Mouse (Mus musculus) cortical plate, adult 2 months (tissue): ENCODE results near the gene Stim1. TPM values are rescaled to one million over a fixed set of nuclear protein-coding genes. Genes with fewer than 3 reads are reported as not detected.
A peak's percentile ranks its signal among the peaks of the same experiment; 100 is the strongest.

Experiments
- H3K27ac ChIP-seq: fragments of 200-500 bp; 2 replicates; pipeline ENCODE4 v1.5.1; 2012; ENCODE audit warnings: low read length, control low read depth, inconsistent platforms; ENCODE audit not compliant: insufficient read depth
- H3K4me1 ChIP-seq: fragments of 200-500 bp; 2 replicates; pipeline ENCODE4 v1.6.1; 2011; ENCODE audit warnings: low read length; ENCODE audit not compliant: control insufficient read depth, insufficient read depth
- H3K4me3 ChIP-seq: fragments of 200-500 bp; 2 replicates; pipeline ENCODE4 v1.5.1; 2011; ENCODE audit warnings: mild to moderate bottlenecking, low read length, control low read depth; ENCODE audit not compliant: insufficient read depth
- CTCF ChIP-seq: fragments of 200-500 bp; IDR thresholded peaks from 2 replicates; pipeline ENCODE4 v1.5.1; 2011; ENCODE audit warnings: mild to moderate bottlenecking, control low read depth, low read length; ENCODE audit not compliant: insufficient read depth; ENCODE audit errors: extremely low read depth
- POLR2A ChIP-seq: fragments of 200-500 bp; IDR thresholded peaks from 2 replicates; pipeline ENCODE4 v1.6.1; 2011; ENCODE audit warnings: mild to moderate bottlenecking, low read length, control low read depth; ENCODE audit not compliant: insufficient read depth; ENCODE audit errors: extremely low read depth
- polyA plus RNA-seq: library from polyadenylated mRNA; depleted of rRNA; stranded (reverse); fragments of >200 nt; gene quantifications from 2 replicates; pipeline ENCODE4 v1.2.3, GENCODE M21; 2012; rRNA removed

Gene Stim1
- polyA plus RNA-seq: 75.4 and 75.7 TPM in 2 replicates

GRCm38 (mm10) chr7:102267601-102268394 is at the start of gene Stim1:
TSS of gene Stim1 (plus strand) at chr7:102267806.
- peak within 1 kb of the TSS; percentile 87 for H3K4me3 ChIP-seq
- H3K4me1 ChIP-seq: peaks cover 1% of the 10 kb centered on the region; the same call in 1 of the 2 replicates
- peak within 1 kb of the TSS; percentile 75 for H3K27ac ChIP-seq
- TF ChIP-seq POLR2A (no peak), CTCF (no peak)

DNA sequence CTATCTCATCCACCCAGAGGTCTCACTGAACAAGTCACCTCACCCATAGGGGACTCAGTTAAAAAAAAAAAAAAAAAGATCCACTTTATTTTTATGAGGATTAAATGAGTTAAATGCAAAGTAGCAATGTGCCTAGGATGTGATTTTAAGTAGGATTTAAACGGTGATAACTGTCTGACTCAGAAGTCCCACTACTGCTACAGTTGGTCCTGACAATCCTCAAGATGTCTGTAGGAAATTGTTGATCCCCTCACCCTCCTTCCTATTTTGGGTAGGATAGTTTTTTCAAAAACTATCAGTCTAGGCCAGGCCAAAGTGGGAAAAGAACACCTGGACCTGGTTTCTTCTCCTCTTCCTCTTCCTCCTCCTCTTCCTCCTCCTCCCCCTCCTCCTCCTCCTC is 45.7 kb upstream of the Stim1 start:
- peak overlapping the region; percentile 48; the same call in 1 of the 2 replicates for H3K4me3 ChIP-seq

DNA sequence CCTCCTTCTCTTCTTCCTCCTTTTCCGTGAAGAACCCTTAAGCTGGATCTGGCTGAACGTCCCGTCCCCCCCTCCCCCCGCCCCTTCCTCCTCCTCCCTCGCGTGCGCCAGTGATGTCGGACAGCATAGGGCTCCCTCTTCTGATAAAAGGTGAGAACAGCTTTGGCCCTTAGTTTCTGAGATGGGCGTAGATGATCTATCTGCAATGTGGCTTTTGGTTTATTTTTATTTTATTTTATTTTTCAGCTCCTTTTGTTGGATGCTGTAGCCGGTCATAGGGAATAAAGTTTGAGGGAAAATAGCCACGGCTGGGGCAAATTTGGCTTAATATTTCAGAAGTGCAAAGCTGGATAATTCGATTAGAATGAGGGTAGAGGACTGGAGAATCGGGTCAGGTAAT is 45.3 kb upstream of the Stim1 start:
- TF ChIP-seq POLR2A: no peak
- peak; percentile 36; the same call in 1 of the 2 replicates for TF ChIP-seq CTCF
- peak overlapping the region; percentile 48; the same call in 1 of the 2 replicates for H3K4me3 ChIP-seq
- peaks cover 2% of the 10 kb centered on the region for H3K4me1 ChIP-seq
- H3K27ac ChIP-seq: no peak overlapping the region

More for the DNA sequence above, 45.7 kb upstream of the Stim1 start:
- Histone ChIP-seq H3K27ac (no peak overlapping the region), H3K4me1 (peaks cover 2% of the 10 kb centered on the region)
- no peak for TF ChIP-seq CTCF
- TF ChIP-seq POLR2A: no peak

DNA sequence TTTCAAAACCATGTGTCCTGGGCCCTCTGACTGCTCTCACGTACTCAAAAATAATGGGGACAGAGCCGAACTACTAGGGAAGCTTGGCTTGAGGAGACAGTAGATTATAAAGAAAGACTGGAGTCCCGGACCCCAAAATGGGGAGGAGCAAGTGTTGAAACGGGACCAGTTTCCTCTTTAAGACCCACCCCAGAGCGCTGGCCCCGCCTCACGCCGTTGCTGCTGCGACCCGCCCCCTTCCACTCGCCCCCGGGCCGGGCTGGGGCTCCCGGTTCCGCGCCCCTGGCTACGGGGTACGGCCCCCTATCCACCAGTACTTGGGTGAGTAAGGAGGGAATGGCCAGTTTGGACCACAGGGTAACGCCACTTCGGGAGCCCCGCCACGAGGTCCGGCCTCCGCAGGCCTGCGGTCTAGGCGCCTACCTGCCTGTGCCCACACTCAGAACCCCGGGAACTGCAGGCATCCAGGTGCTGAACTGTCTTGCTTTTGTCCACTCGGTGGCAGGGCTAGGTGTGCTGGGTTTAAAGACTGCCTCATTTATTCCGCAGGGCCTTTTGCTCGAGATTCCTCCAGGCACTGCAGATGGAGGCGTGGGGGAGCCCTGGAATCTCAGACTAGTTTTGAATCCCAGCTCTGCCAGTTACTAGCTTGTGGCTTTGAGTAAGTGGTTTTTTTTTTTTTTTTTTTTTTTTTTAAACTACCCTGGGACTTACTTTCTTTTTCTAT is 44.6 kb upstream of the Stim1 start:
- TF ChIP-seq POLR2A (no peak), CTCF (no peak)
- Histone ChIP-seq H3K4me3 (peak overlapping the region; percentile 48), H3K4me1 (peaks cover 2% of the 10 kb centered on the region), H3K27ac (no peak overlapping the region)

DNA sequence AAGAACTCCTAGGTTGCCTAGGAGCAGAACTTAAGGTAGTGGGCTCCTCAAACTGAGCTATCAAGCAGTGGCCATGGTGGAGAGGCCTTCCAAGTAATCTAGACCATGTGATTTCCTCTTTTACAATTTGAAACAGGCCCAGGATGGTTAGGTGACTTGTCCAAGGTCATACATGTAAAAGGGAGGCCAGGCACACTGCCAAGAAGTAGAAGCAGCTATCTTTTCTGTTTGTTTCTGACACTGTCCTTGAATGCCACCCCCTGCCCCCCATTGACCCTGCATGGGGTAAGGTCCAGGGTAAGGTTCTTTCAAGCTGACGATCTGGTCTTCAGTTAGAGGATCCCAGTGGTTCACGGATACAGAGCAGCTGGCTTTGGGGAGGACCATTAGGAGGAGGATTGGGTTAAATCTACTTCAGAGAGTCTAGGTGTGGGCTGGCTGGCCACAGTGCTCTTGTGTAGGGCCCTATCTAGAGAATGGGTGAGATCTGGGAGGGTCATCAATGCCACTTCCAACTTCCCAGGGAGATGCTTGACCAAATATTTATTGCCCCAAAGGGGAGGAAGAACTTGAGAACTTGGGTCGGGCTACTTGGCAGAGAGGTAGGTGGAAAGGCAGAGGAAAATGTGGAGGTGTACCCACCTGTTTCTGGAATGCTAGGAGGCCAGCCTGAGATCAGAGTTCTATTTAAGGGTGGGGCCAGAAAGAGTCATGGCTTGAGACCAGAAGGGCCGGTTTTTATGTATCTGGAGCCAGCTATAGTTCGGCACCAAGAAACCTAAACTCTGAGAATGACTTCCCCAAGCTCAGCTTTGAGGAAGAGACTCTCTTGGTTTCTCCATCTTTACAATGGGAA is 43.5 kb upstream of the Stim1 start:
- Histone ChIP-seq H3K4me3 (no peak overlapping the region), H3K4me1 (peaks cover 2% of the 10 kb centered on the region), H3K27ac (no peak overlapping the region)
- TF ChIP-seq CTCF (no peak), POLR2A (no peak)

GRCm38 (mm10) chr7:102226051-102226450 is 41.6 kb upstream of the Stim1 start:
- peaks cover 3% of the 10 kb centered on the region for H3K4me1 ChIP-seq
- H3K27ac ChIP-seq: no peak overlapping the region
- H3K4me3 ChIP-seq: no peak overlapping the region
- TF ChIP-seq POLR2A (no peak), CTCF (no peak)

DNA sequence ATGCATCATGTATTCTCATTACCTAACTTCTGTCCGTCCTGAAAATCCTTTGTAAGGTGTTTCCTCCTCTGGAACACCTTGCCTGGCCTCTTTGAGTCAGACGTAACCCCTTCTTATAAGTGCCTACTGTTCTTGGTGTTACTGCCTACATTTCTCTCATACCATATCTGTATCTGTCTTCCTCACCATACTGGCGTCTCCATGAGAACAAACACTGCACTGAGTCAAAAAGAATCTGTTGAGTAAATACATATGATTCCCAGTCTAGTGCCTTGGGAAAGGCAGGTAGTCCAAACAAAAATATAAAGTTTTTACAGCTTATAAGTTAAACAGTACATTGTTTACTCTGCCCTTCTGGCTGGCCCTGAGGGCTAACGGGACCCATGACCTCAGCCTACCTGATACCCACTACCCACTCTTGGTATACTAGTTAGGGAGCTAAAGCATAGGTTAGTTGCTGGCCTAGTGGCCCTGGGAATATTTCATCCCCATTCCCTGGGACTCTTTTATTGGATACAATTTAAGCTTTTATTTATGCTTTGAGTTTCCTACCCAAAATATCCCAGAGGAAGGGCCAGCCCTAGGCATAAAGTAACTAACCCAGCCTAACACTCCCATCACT is 39.4 kb upstream of the Stim1 start:
- H3K27ac ChIP-seq: no peak overlapping the region
- TF ChIP-seq POLR2A (no peak), CTCF (no peak)
- peaks cover 3% of the 10 kb centered on the region for H3K4me1 ChIP-seq

GRCm38 (mm10) chr7:102229814-102230213 is 37.8 kb upstream of the Stim1 start:
- no peak overlapping the region for H3K4me3 ChIP-seq
- TF ChIP-seq CTCF (no peak), POLR2A (no peak)
- no peak overlapping the region for H3K27ac ChIP-seq
- peaks cover 1% of the 10 kb centered on the region; the same call in 1 of the 2 replicates for H3K4me1 ChIP-seq

More for the DNA sequence above, 39.4 kb upstream of the Stim1 start:
- H3K4me3 ChIP-seq: no peak overlapping the region
